Comparison of ENCODE assay signal across 9 mouse cellular contexts in genomic region chr12:12356463-12356862, GRCm38 (mm10).
DNase-seq lines count a peak whose midpoint lies in the region; ATAC-seq lines count a peak whose summit lies in the region.
"Had no signal": no experiment of that assay in that cellular context is flagged by ENCODE, and none has a peak within 500 bp of the region (broad histone marks: within the 10 kb centered on the region; RNA-seq: fewer than 3 reads in every experiment).

No protein-coding gene starts in this region.

- H3K4me3 ChIP-seq in forebrain, embryonic 14.5 days (ENCODE audit: low read depth, low read length) = no peak overlapping the region
- no peak overlapping the region for H3K4me3 ChIP-seq in forebrain, embryonic 10.5 days
- H3K4me3 ChIP-seq: intestine, embryonic 15.5 days had no signal

- peak; percentile 60 for DNase-seq in forebrain, embryonic 14.5 days (ENCODE audit: low spot score)
- DNase-seq in forebrain, embryonic 10.5 days (ENCODE audit: extremely low spot score, low spot score) = no peak
- peak; percentile 26 for DNase-seq in right cerebral cortex, postnatal 4 days
- no peak for DNase-seq in right cerebral cortex, adult 18-20 months
- peak; percentile 14 to 25 for DNase-seq in heart, postnatal 36 days
- DNase-seq in testis, postnatal 14 days (ENCODE audit: low spot score) = no peak
- DNase-seq in natural killer cell, adult 2 months (ENCODE audit: low spot score in 2 of 2) = no peak
- no peak for DNase-seq in ovary, postnatal 10 days (ENCODE audit: low spot score)

- no peaks in the 10 kb centered on the region for H3K9me3 ChIP-seq in forebrain, embryonic 14.5 days (replicated peaks; ENCODE audit: control insufficient read depth, low read length)
- no peaks in the 10 kb centered on the region for H3K9me3 ChIP-seq in forebrain, embryonic 10.5 days
- H3K9me3 ChIP-seq: intestine, embryonic 15.5 days had no signal

- 29% methylated on average over 1 of the region's 1 CpGs for WGBS in forebrain, embryonic 14.5 days
- 81% methylated on average over 1 of the region's 1 CpGs for WGBS in forebrain, embryonic 10.5 days

- no peak overlapping the region for H3K27ac ChIP-seq in forebrain, embryonic 14.5 days (ENCODE audit: low read depth, low read length)
- no peak overlapping the region for H3K27ac ChIP-seq in forebrain, embryonic 10.5 days
- H3K27ac ChIP-seq: intestine, embryonic 15.5 days had no signal

- intact Hi-C loops in heart, postnatal 36 days (cut with DNase I) = no loop called here

- H3K9ac ChIP-seq in forebrain, embryonic 14.5 days (ENCODE audit: low read length) = no peak overlapping the region
- H3K9ac ChIP-seq: intestine, embryonic 15.5 days had no signal

- no peaks in the 10 kb centered on the region for H3K27me3 ChIP-seq in forebrain, embryonic 14.5 days (replicated peaks; ENCODE audit: control insufficient read depth, insufficient read depth, low read length)
- H3K27me3 ChIP-seq in forebrain, embryonic 10.5 days (ENCODE audit: poor library complexity, severe bottlenecking) = no peaks in the 10 kb centered on the region
- H3K27me3 ChIP-seq: intestine, embryonic 15.5 days had no signal

- H3K4me1 ChIP-seq in forebrain, embryonic 14.5 days (ENCODE audit: control insufficient read depth, insufficient read depth, low read length) = no peaks in the 10 kb centered on the region
- H3K4me1 ChIP-seq in forebrain, embryonic 10.5 days = peaks cover 6% of the 10 kb centered on the region

- H3K36me3 ChIP-seq in forebrain, embryonic 14.5 days (ENCODE audit: control insufficient read depth, insufficient read depth, low read length) = 0 out of 2 replicates have a peak, but pooled peaks cover 2% of the 10 kb centered on the region
- no peaks in the 10 kb centered on the region for H3K36me3 ChIP-seq in forebrain, embryonic 10.5 days (replicated peaks)
- H3K36me3 ChIP-seq: intestine, embryonic 15.5 days had no signal

- peak; percentile 29; the same call in 1 of the 2 replicates for ATAC-seq in forebrain, embryonic 14.5 days
- ATAC-seq: intestine, embryonic 15.5 days had no signal

- H3K4me2 ChIP-seq in forebrain, embryonic 14.5 days (ENCODE audit: low read length) = no peak overlapping the region
- H3K4me2 ChIP-seq: intestine, embryonic 15.5 days had no signal

Comparison
In these comparisons a context has a peak if more than half of its experiments do, and no peak if none do; other contexts are left out.
1. DNase-seq: peak in forebrain, embryonic 14.5 days (single experiment), right cerebral cortex, postnatal 4 days (single experiment) and heart, postnatal 36 days (2 of 2); none in forebrain, embryonic 10.5 days (single experiment), right cerebral cortex, adult 18-20 months (single experiment), testis, postnatal 14 days (single experiment), natural killer cell, adult 2 months (0 of 2) and ovary, postnatal 10 days (single experiment).